Mouse (Mus musculus): ENCODE results near the gene Krt35. TPM values are rescaled to one million over a fixed set of nuclear protein-coding genes. Genes with fewer than 3 reads are reported as not detected.

Krt35 gene
- total and polyA plus RNA-seq, 2 experiments from 2014 or later = 0.60 TPM; not detected in 1

DNA sequence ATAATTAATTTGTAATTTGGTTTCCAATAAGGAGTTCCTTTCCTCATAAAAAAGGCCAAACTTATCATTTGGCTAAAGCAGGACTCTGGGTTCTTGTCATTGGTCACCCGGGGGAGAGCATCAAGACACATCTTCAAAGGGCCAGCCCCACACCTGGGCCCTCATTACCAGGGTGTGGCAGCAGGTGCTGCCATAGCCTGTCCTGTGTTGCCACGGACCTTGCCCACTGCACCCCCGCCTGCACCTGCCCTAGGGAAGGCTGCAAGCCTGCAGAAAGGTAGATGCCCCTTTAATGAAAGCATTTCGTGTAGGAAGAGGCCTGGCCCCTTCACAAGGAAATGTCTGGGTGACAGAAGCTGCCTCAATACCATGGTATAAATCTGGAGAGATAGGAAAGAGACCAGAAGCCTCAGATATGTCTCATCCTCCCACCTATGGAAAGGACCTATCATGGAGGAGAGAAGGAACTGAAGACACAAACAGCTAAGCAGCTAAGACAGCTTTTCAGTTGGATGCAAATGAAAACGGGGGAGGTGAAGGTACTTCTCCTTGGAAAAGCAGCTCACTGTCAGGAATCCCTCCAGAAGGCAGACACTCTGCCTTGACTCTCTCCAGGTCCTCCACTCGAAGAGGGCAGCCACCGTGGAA, 7.5 kb downstream of the Krt35 start:
- DNase-seq (ENCODE audit: low spot score) = no peak
- H3K27me3 ChIP-seq (ENCODE audit: insufficient read depth, low read length) = no peaks in the 10 kb centered on the region
- H3K36me3 ChIP-seq (ENCODE audit: insufficient read depth, low read length) = no peaks in the 10 kb centered on the region
- no peak for ATAC-seq (ENCODE audit: low FRiP score)
- no peak for TF ChIP-seq CTCF (IDR thresholded peaks at IDR 0.05)
- no peaks in the 10 kb centered on the region for H3K9me3 ChIP-seq (ENCODE audit: low read length)
- no peaks in the 10 kb centered on the region for H3K4me1 ChIP-seq (ENCODE audit: insufficient read depth, low read length)
- H3K27ac ChIP-seq (ENCODE audit: low read depth, low read length) = no peak overlapping the region
- no peak overlapping the region for H3K4me3 ChIP-seq (ENCODE audit: low read depth, low read length)
- H3K9ac ChIP-seq (replicated peaks; ENCODE audit: low read length, poor library complexity, severe bottlenecking) = no peak overlapping the region
- no peak overlapping the region for H3K4me2 ChIP-seq (ENCODE audit: low read depth, low read length, poor library complexity, severe bottlenecking)
- WGBS = 70% methylated on average over 7 of the region's 7 CpGs

DNA sequence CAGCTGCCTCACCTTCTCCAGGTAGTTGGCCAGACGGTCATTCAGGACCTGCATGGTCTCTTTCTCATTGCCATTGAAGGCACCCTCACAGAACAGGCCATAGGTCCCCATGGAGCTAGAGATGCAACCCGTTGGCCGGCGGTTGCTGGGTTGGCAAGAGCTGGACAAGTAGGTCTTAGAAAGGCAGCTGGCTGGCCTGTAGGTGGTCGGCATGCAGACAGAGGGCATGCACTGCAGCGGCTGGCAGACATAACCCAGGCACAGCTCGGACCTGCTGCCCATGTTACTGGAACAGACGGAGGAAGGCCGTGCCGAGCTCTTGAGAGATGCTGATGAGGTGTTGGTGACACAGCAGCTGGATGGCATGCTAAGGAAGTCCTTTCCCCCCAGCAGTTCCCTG, 8.2 kb downstream of the Krt35 start, which contains the start of gene Krt32:
TSS of gene Krt32 (minus strand) at position 366 of the 400 bp plus-strand sequence.
- no peaks in the 10 kb centered on the region for H3K9me3 ChIP-seq (ENCODE audit: low read length)
- no peak within 1 kb of the TSS for H3K4me2 ChIP-seq (ENCODE audit: low read depth, low read length, poor library complexity, severe bottlenecking)
- TF ChIP-seq CTCF (IDR thresholded peaks at IDR 0.05) = no peak
- H3K4me1 ChIP-seq (ENCODE audit: insufficient read depth, low read length) = no peaks in the 10 kb centered on the region
- ATAC-seq (ENCODE audit: low FRiP score) (no peak), DNase-seq (ENCODE audit: low spot score) (no peak)
- H3K27ac ChIP-seq (ENCODE audit: low read depth, low read length) = no peak within 1 kb of the TSS
- H3K4me3 ChIP-seq (ENCODE audit: low read depth, low read length) = no peak within 1 kb of the TSS
- H3K36me3 ChIP-seq (ENCODE audit: insufficient read depth, low read length) = no peaks in the 10 kb centered on the region
- 95% methylated on average over 10 of the region's 10 CpGs for WGBS
- no peak within 1 kb of the TSS for H3K9ac ChIP-seq (replicated peaks; ENCODE audit: low read length, poor library complexity, severe bottlenecking)
- no peaks in the 10 kb centered on the region for H3K27me3 ChIP-seq (ENCODE audit: insufficient read depth, low read length)

- WGBS = 73% methylated on average over 1 of the region's 1 CpGs
- Histone ChIP-seq H3K9me3 (ENCODE audit: low read length) (no peaks in the 10 kb centered on the region), H3K9ac (replicated peaks; ENCODE audit: low read length, poor library complexity, severe bottlenecking) (no peak overlapping the region), H3K4me2 (ENCODE audit: low read depth, low read length, poor library complexity, severe bottlenecking) (no peak overlapping the region), H3K4me3 (ENCODE audit: low read depth, low read length) (no peak overlapping the region), H3K36me3 (ENCODE audit: insufficient read depth, low read length) (no peaks in the 10 kb centered on the region), H3K4me1 (ENCODE audit: insufficient read depth, low read length) (no peaks in the 10 kb centered on the region), H3K27ac (ENCODE audit: low read depth, low read length) (no peak overlapping the region), H3K27me3 (ENCODE audit: insufficient read depth, low read length) (no peaks in the 10 kb centered on the region)
- TF ChIP-seq CTCF (IDR thresholded peaks at IDR 0.05) = no peak
- DNase-seq (ENCODE audit: low spot score) (no peak), ATAC-seq (ENCODE audit: low FRiP score) (no peak)
These were observed 22.2 kb downstream of the Krt35 start for GRCm38 (mm10) chr11:100073873-100074272.

GRCm38 (mm10) chr11:100067293-100068036, 28.6 kb downstream of the Krt35 start:
- Histone ChIP-seq H3K9me3 (ENCODE audit: low read length) (no peaks in the 10 kb centered on the region), H3K27me3 (ENCODE audit: insufficient read depth, low read length) (no peaks in the 10 kb centered on the region), H3K36me3 (ENCODE audit: insufficient read depth, low read length) (no peaks in the 10 kb centered on the region), H3K9ac (replicated peaks; ENCODE audit: low read length, poor library complexity, severe bottlenecking) (no peak overlapping the region), H3K27ac (ENCODE audit: low read depth, low read length) (no peak overlapping the region), H3K4me3 (ENCODE audit: low read depth, low read length) (no peak overlapping the region), H3K4me1 (ENCODE audit: insufficient read depth, low read length) (no peaks in the 10 kb centered on the region), H3K4me2 (ENCODE audit: low read depth, low read length, poor library complexity, severe bottlenecking) (no peak overlapping the region)
- TF ChIP-seq CTCF (IDR thresholded peaks at IDR 0.05) = no peak
- WGBS = 88% methylated on average over 17 of the region's 17 CpGs
- ATAC-seq (ENCODE audit: low FRiP score) (no peak), DNase-seq (ENCODE audit: low spot score) (no peak)

DNA sequence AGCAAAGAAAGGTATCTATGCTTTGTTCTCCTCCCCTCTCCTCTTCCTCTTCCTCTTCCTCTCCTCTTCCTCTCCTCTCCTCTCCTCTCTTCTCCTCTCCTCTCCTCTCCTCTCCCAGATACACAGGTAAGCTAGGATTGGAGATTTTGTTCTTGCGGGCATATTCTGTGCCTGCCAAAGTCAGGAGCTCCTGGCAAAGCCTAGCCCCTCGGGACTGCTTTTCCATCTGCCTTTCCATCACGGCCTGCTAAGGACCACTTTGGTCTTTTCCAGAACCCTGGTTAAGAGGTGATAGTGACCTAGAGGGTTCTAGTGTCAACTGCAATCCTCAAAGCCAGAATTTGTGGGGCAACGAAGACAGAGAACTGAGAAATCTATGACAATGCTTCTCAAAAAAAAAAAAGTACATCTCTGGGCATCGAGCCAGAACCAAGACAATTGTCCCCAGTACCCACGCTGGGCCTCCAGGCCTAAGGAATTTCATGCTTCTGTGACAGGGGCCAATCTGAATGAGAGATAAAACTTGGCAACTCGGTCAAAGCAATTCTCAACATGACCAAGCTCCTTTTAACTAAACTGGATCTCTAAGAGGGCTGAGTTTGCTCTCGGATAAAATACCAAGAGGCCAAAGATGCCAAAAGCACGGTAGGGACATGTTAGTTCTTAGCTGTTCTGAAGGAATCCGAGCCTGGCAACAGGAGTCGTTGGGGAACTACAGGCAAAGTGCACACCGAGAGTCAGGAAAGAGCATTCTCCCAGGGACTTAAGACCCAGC, 29.6 kb downstream of the Krt35 start:
- Histone ChIP-seq H3K27me3 (ENCODE audit: insufficient read depth, low read length) (no peaks in the 10 kb centered on the region), H3K4me1 (ENCODE audit: insufficient read depth, low read length) (no peaks in the 10 kb centered on the region), H3K9ac (replicated peaks; ENCODE audit: low read length, poor library complexity, severe bottlenecking) (no peak overlapping the region), H3K27ac (ENCODE audit: low read depth, low read length) (no peak overlapping the region), H3K4me3 (ENCODE audit: low read depth, low read length) (no peak overlapping the region), H3K9me3 (ENCODE audit: low read length) (no peaks in the 10 kb centered on the region), H3K36me3 (ENCODE audit: insufficient read depth, low read length) (no peaks in the 10 kb centered on the region), H3K4me2 (ENCODE audit: low read depth, low read length, poor library complexity, severe bottlenecking) (no peak overlapping the region)
- WGBS = 49% methylated on average over 12 of the region's 12 CpGs
- no peak for TF ChIP-seq CTCF (IDR thresholded peaks at IDR 0.05)
- no peak for ATAC-seq (ENCODE audit: low FRiP score)
- DNase-seq (ENCODE audit: low spot score) = peak; percentile 32

All from midbrain, postnatal 0 days (tissue).